Mouse (Mus musculus) heart, postnatal 0 days (tissue): ENCODE measurements around the gene Epb41l4b. TPM values are rescaled to one million over a fixed set of nuclear protein-coding genes. Genes with fewer than 3 reads are reported as not detected.

Experiments used
- ATAC-seq: fragments of 200-750 bp; cut with Nextera tagmentation; 2 replicates; pipeline ENCODE4 v1.8.0; 2017; ENCODE audit warnings: low read depth, moderate number of reproducible peaks, moderate library complexity; ENCODE audit not compliant: insufficient read depth
- DNase-seq: peaks from one replicate; pipeline ENCODE4 v3.0.0-alpha.2; 2016; ENCODE audit warnings: low spot score
- H3K27ac ChIP-seq: fragments of 300-500 bp; sonication (generic); 2 replicates; pipeline ENCODE4 v1.5.1; 2014; ENCODE audit warnings: low read depth, mild to moderate bottlenecking
- H3K27me3 ChIP-seq: fragments of 300-500 bp; sonication (generic); 2 replicates; pipeline ENCODE4 v1.6.1; 2014; ENCODE audit warnings: low read length, mixed read lengths; ENCODE audit not compliant: control insufficient read depth, insufficient read depth
- H3K36me3 ChIP-seq: fragments of 300-500 bp; sonication (generic); replicated peaks from 2 replicates; pipeline ENCODE4 v1.6.1; 2014; ENCODE audit warnings: low read length, mixed read lengths; ENCODE audit not compliant: control insufficient read depth, insufficient read depth
- H3K4me1 ChIP-seq: fragments of 300-500 bp; sonication (generic); 2 replicates; pipeline ENCODE4 v1.6.1; 2014; ENCODE audit warnings: antibody characterized with exemption; ENCODE audit not compliant: control insufficient read depth, insufficient read depth
- H3K4me2 ChIP-seq: fragments of 300-500 bp; sonication (generic); 2 replicates; pipeline ENCODE4 v1.6.1; 2014; ENCODE audit warnings: low read depth, mild to moderate bottlenecking, low read length, moderate library complexity
- H3K4me3 ChIP-seq: fragments of 300-500 bp; sonication (generic); 2 replicates; pipeline ENCODE4 v1.5.1; 2014; ENCODE audit warnings: low read depth, low read length
- H3K9ac ChIP-seq: fragments of 300-500 bp; sonication (generic); replicated peaks from 2 replicates; pipeline ENCODE4 v1.6.1; 2014; ENCODE audit warnings: low read depth, low read length, mixed read lengths
- H3K9me3 ChIP-seq: fragments of 300-500 bp; sonication (generic); replicated peaks from 2 replicates; pipeline ENCODE4 v1.6.1; 2016; ENCODE audit warnings: low read length; ENCODE audit not compliant: control insufficient read depth
- CTCF ChIP-seq: IDR thresholded peaks from 2 replicates; pipeline ENCODE4 v1.5.1; 2016; ENCODE audit warnings: antibody characterized with exemption, control low read depth, low read depth
- EP300 ChIP-seq: IDR thresholded peaks from 2 replicates; pipeline ENCODE4 v1.6.1; 2016; ENCODE audit warnings: antibody characterized with exemption, low read depth
- WGBS: fragments of 180-500 bp; shearing (Covaris S2); extraction: QIAGEN DNeasy Blood & Tissue Kit; methylation state at CpG from one replicate; pipeline ENCODE4 v1.1.7; 2014; 5-methylcytosine and 5-hydroxymethylcytosine counted together
- polyA plus RNA-seq: library from polyadenylated mRNA; unstranded; fragments of >200 nt; fragmentation: Nextera tagmentation; extraction: Ambion mirVana; gene quantifications from 2 replicates; pipeline ENCODE4 v1.2.1, GENCODE M21; 2015
- total RNA-seq: library from RNA; depleted of rRNA; stranded (reverse); fragments of >200 nt; gene quantifications from 2 replicates; pipeline ENCODE4 v1.2.3, GENCODE M21; 2014; ENCODE audit warnings: low replicate concordance; rRNA removed

Gene Epb41l4b
- total RNA-seq (0.19 and 3.1 TPM in 2 replicates), polyA plus RNA-seq (0.34 and 0.37 TPM in 2 replicates)

GRCm38 (mm10) chr4:57143026-57143937, at the start of gene Epb41l4b:
Gene Epb41l4b, minus strand, starts transcription at chr4:57143437.
- Histone ChIP-seq H3K27ac (no peak within 1 kb of the TSS), H3K27me3 (peaks cover 40% of the 10 kb centered on the region)
- no peak for TF ChIP-seq EP300
- peak; percentile 81 for TF ChIP-seq CTCF

DNA sequence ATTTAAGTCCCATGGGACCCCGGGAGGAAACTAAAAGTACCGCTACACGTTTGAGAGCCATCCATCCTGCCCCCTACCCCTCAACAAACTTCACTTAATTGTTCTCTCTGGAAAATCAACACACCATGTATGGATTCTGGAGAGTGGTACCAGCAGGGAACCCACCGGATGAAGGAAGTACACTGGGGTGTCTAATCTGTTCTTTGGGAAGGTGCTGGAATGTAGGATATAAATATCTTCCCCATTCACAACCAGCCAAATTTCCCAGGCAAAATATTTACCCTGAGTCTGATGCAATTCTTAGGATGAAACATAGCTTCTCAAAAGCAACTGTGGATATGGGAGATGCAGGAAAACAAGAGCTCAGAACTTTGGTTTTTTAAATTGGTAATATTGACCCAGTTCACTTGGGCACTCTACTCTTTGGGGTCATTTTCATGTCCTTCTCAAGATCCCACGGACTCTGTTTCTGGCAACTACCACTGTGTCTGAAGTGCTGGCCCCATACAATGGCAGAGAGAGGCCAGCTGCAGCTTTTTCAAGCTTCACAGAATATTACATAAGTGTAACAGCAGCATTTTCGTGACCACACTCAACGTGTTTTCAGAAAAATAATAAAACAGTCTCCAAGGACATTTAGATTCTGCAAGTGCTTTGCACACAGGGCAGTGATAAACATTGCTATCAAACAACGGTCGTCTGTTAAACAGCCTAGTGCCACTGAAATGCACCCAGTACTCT, 48.5 kb upstream of the Epb41l4b start:
- DNase-seq = peak; percentile 43
- Histone ChIP-seq H3K4me1 (peaks cover 11% of the 10 kb centered on the region), H3K9me3 (no peaks in the 10 kb centered on the region), H3K27ac (peak overlapping the region; percentile 18), H3K9ac (no peak overlapping the region), H3K4me3 (no peak overlapping the region), H3K27me3 (no peaks in the 10 kb centered on the region), H3K36me3 (no peaks in the 10 kb centered on the region), H3K4me2 (0 out of 2 replicates have a peak overlapping the region, but pooled peaks have one; percentile 10)
- ATAC-seq = peak; percentile 33; the same call in 1 of the 2 replicates
- 23% methylated on average over 9 of the region's 9 CpGs for WGBS
- TF ChIP-seq CTCF = no peak
- TF ChIP-seq EP300 = no peak

More at GRCm38 (mm10) chr4:57143026-57143937, at the start of gene Epb41l4b:
- H3K4me1 ChIP-seq = no peaks in the 10 kb centered on the region
- under 1% methylated on average over 67 of the region's 142 CpGs for WGBS
- H3K36me3 ChIP-seq = no peaks in the 10 kb centered on the region
- ATAC-seq (peak; percentile 82), DNase-seq (peak; percentile 78)
- peak within 1 kb of the TSS; percentile 48 for H3K9ac ChIP-seq
- peak within 1 kb of the TSS; percentile 96 for H3K4me2 ChIP-seq
- H3K9me3 ChIP-seq = no peaks in the 10 kb centered on the region
- H3K4me3 ChIP-seq = peak within 1 kb of the TSS; percentile 61

DNA sequence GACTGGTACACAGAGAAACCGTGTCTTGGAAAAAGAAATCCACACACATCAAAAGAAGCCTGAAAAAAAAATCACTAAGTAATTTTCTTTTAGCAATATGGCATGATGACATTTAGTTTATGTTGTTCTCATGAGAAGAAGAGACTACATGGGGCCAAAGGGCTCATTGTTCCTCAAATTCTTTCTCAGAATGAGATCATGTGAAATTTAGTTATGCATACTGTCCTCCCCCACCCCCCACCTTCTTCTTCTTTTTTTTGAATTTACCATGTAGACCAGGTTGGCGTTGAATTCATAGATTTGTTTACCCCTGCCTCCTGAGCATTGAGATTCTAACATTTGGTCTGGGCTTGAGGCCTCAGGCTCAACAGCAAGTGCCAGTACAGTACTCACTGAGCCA, 46.6 kb upstream of the Epb41l4b start:
- DNase-seq (no peak), ATAC-seq (no peak)
- no peaks in the 10 kb centered on the region for H3K9me3 ChIP-seq
- no peaks in the 10 kb centered on the region for H3K27me3 ChIP-seq
- H3K4me2 ChIP-seq = no peak overlapping the region
- no peaks in the 10 kb centered on the region for H3K36me3 ChIP-seq
- H3K27ac ChIP-seq = no peak overlapping the region
- 94% methylated on average over 2 of the region's 2 CpGs for WGBS
- peaks cover 11% of the 10 kb centered on the region for H3K4me1 ChIP-seq
- TF ChIP-seq CTCF (no peak), EP300 (no peak)
- H3K9ac ChIP-seq = no peak overlapping the region
- H3K4me3 ChIP-seq = no peak overlapping the region

DNA sequence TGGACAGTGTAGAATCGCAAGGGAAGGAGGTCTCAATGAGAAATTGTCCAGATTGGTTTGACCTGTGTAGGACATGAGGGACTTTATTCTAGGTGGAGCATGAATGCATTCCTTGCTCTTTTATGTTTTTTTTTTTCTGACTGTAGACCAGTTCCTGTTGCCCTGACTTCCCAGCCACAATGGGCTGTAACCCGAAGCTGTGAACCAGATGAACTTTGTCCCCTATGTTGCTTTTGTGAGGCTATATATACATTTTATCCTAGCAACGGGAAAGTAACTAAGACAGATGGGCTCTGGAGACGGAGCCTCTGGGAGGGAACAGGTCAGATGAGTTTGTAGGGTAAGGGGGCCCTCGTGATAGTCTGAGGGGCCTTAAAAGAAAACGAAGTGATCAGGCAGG, 42.8 kb upstream of the Epb41l4b start:
- Histone ChIP-seq H3K36me3 (no peaks in the 10 kb centered on the region), H3K9ac (no peak overlapping the region), H3K27ac (no peak overlapping the region), H3K27me3 (no peaks in the 10 kb centered on the region), H3K4me1 (peaks cover 1% of the 10 kb centered on the region; the same call in 1 of the 2 replicates), H3K4me3 (no peak overlapping the region), H3K9me3 (no peaks in the 10 kb centered on the region), H3K4me2 (no peak overlapping the region)
- ATAC-seq (no peak), DNase-seq (no peak)
- TF ChIP-seq EP300 (no peak), CTCF (no peak)
- 26% methylated on average over 6 of the region's 6 CpGs for whole genome bisulfite sequencing

DNA sequence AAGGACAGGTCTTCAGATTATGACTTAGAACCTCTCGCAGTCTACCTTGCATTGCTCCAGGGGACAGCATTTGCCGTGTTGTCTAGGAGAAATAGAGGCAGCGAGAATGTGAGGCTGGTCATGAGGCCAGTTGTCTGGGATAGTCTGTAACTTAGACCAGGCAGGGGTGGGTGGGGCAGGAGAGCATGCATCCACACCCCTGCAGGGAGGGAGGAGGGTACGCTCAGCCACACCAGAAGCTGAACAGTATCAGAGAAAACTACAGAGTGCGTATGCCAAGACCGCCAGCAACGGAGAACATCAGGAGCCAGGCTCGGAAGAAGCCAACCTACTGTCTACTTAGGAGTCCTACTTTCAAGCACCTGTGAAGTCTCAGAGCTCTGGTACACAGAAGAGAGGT, 42.2 kb upstream of the Epb41l4b start:
- Histone ChIP-seq H3K27ac (no peak overlapping the region), H3K27me3 (no peaks in the 10 kb centered on the region), H3K9me3 (no peaks in the 10 kb centered on the region), H3K4me2 (no peak overlapping the region), H3K9ac (no peak overlapping the region), H3K4me3 (no peak overlapping the region), H3K36me3 (no peaks in the 10 kb centered on the region), H3K4me1 (no peaks in the 10 kb centered on the region)
- TF ChIP-seq CTCF (no peak), EP300 (no peak)
- WGBS = 82% methylated on average over 8 of the region's 8 CpGs
- no peak for DNase-seq
- ATAC-seq = no peak
